Mouse (Mus musculus): ENCODE measurements around the gene Gm28372. TPM values are rescaled to one million over a fixed set of nuclear protein-coding genes. Genes with fewer than 3 reads are reported as not detected.
A peak's percentile ranks its signal among the peaks of the same experiment; 100 is the strongest.
"Not testable (repeated sequence)": the region's sequence is repeated elsewhere in the genome, so short reads cannot be mapped to it uniquely, and the experiment has no call there.

The Gm28372 gene
- not detected for total RNA-seq (2021)
- long read RNA-seq, experiment 1 = 0 reads
- long read RNA-seq, experiment 2 = 0 reads

GRCm38 (mm10) chr2:130404939-130405338, at the start of gene Gm28372, which contains the start of gene 1700020A23Rik:
Gene Gm28372 (plus strand): TSS chr2:130405239.
Gene 1700020A23Rik (plus strand): TSS chr2:130405259.
- intact Hi-C loops (cut with DNase I; ENCODE audit: low total_unique reads) = no loop called here
- no peak for DNase-seq

GRCm38 (mm10) chr2:130357551-130357950, 47.5 kb upstream of the Gm28372 start:
- intact Hi-C loops (cut with DNase I; ENCODE audit: low total_unique reads) = no loop called here
- DNase-seq = no peak

GRCm38 (mm10) chr2:130358852-130359251, 46.2 kb upstream of the Gm28372 start:
- DNase-seq = no peak
- intact Hi-C loops (cut with DNase I; ENCODE audit: low total_unique reads) = no loop called here

GRCm38 (mm10) chr2:130362511-130363026, 42.5 kb upstream of the Gm28372 start:
- DNase-seq = peak; percentile 29
- intact Hi-C loops (cut with DNase I; ENCODE audit: low total_unique reads) = loop anchor here (5.0 kb wide), 1 partner anchor 65 kb away; the partner anchor contains the start of gene Ebf4

GRCm38 (mm10) chr2:130365211-130366094, 39.6 kb upstream of the Gm28372 start:
- intact Hi-C loops (cut with DNase I; ENCODE audit: low total_unique reads) = no loop called here
- no peak for DNase-seq

GRCm38 (mm10) chr2:130367386-130367785, 37.7 kb upstream of the Gm28372 start:
- intact Hi-C loops (cut with DNase I; ENCODE audit: low total_unique reads) = no loop called here
- no peak for DNase-seq

GRCm38 (mm10) chr2:130373026-130373425, 32.0 kb upstream of the Gm28372 start:
- intact Hi-C loops (cut with DNase I; ENCODE audit: low total_unique reads); DNase-seq: not testable (repeated sequence)

GRCm38 (mm10) chr2:130374951-130375350, 30.1 kb upstream of the Gm28372 start:
- intact Hi-C loops (cut with DNase I; ENCODE audit: low total_unique reads) = no loop called here
- no peak for DNase-seq

GRCm38 (mm10) chr2:130383205-130383604, 21.8 kb upstream of the Gm28372 start:
- DNase-seq = no peak
- intact Hi-C loops (cut with DNase I; ENCODE audit: low total_unique reads) = no loop called here

- no peak for DNase-seq
- intact Hi-C loops (cut with DNase I; ENCODE audit: low total_unique reads) = no loop called here
Measured at GRCm38 (mm10) chr2:130383895-130384294, 21.1 kb upstream of the Gm28372 start.

- intact Hi-C loops (cut with DNase I; ENCODE audit: low total_unique reads) = no loop called here
- no peak for DNase-seq
Measured at GRCm38 (mm10) chr2:130386212-130386611, 18.8 kb upstream of the Gm28372 start.

- no peak for DNase-seq
- intact Hi-C loops (cut with DNase I; ENCODE audit: low total_unique reads) = no loop called here
Measured at GRCm38 (mm10) chr2:130388796-130389195, 16.2 kb upstream of the Gm28372 start.

- DNase-seq = no peak
- intact Hi-C loops (cut with DNase I; ENCODE audit: low total_unique reads) = no loop called here
Measured at GRCm38 (mm10) chr2:130390993-130391625, 13.9 kb upstream of the Gm28372 start.

GRCm38 (mm10) chr2:130392836-130393235, 12.2 kb upstream of the Gm28372 start:
- intact Hi-C loops (cut with DNase I; ENCODE audit: low total_unique reads) = no loop called here
- DNase-seq = no peak

- intact Hi-C loops (cut with DNase I; ENCODE audit: low total_unique reads) = no loop called here
Measured at GRCm38 (mm10) chr2:130395696-130396095, 9.3 kb upstream of the Gm28372 start.

GRCm38 (mm10) chr2:130397186-130397985, 7.7 kb upstream of the Gm28372 start, which contains the start of gene Cpxm1:
Gene Cpxm1 (minus strand): TSS chr2:130397574.
- intact Hi-C loops (cut with DNase I; ENCODE audit: low total_unique reads) = no loop called here
- peak; percentile 52 for DNase-seq

More at GRCm38 (mm10) chr2:130395696-130396095, 9.3 kb upstream of the Gm28372 start:
- no peak for DNase-seq

GRCm38 (mm10) chr2:130398091-130398490, 6.9 kb upstream of the Gm28372 start:
- peak; percentile 25 for DNase-seq
- intact Hi-C loops (cut with DNase I; ENCODE audit: low total_unique reads) = no loop called here

GRCm38 (mm10) chr2:130400046-130400445, 5.0 kb upstream of the Gm28372 start:
- DNase-seq = no peak
- intact Hi-C loops (cut with DNase I; ENCODE audit: low total_unique reads) = no loop called here

GRCm38 (mm10) chr2:130401891-130402290, 3.1 kb upstream of the Gm28372 start:
- intact Hi-C loops (cut with DNase I; ENCODE audit: low total_unique reads) = no loop called here

More at GRCm38 (mm10) chr2:130401891-130402290, 3.1 kb upstream of the Gm28372 start:
- DNase-seq = no peak

Measured in gastrocnemius, postnatal 14 days (tissue).